Mouse (Mus musculus) erythroblast, embryonic 14.5 days (primary cell): ENCODE measurements around the gene Itga8.

Experiments used
- GATA1 ChIP-seq: IDR thresholded peaks from 2 replicates; pipeline ENCODE4 v1.6.1; 2012; ENCODE audit warnings: low read length, inconsistent platforms, mixed read lengths
- TAL1 ChIP-seq: IDR thresholded peaks from 3 replicates; pipeline ENCODE4 v1.6.1; 2012; ENCODE audit warnings: low read length, inconsistent platforms, mixed read lengths

DNA sequence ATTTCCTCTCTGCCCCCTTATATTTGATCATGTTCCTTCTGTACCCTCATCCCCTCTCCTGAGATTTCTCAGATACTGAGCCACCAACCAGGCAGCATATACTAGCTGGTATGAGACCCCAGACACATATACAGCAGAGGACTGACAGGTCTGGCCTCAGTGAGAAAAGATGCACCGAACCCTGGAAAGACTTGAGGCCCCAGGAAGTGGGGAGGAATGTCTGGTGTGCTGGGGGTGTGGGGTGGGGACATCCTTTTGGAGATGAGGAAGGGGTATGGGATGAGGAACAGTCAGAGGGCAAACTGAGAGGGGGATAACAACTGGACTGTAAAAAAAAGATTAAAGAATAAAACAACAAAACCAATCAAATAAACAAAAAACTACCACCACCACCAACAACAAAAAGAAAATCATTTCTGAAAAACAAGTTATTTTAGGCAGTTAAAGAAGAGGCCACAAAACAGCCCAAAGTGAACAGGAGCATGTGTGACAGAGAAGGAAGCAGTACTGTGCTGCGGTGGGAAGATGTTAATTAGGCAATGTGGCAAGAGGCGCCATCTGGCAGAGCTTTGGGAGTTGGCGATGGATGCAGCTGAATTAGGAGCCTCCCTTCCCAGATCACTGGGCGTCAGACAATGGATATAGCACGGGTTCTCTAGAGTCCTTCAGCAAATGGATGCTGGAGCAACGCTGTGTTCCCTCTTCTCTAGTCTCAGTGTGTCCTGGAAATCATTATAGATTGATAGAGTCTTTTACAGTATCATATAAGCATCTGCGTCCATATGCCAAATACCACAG, 9.5 kb downstream of the Itga8 start:
- no peak for TF ChIP-seq GATA1
- TF ChIP-seq TAL1, result no peak
